Mouse (Mus musculus): ENCODE measurements around the gene Plet1.

Gene Plet1

GRCm38 (mm10) chr9:50494311-50494710, at the start of gene Plet1:
Gene Plet1 (plus strand): TSS chr9:50494525.
- no peak for DNase-seq (ENCODE audit: low spot score)

- DNase-seq (ENCODE audit: low spot score): no peak
Observed at GRCm38 (mm10) chr9:50449048-50449447, 45.3 kb upstream of the Plet1 start.

GRCm38 (mm10) chr9:50451456-50452218, 42.7 kb upstream of the Plet1 start:
- no peak for DNase-seq (ENCODE audit: low spot score)

GRCm38 (mm10) chr9:50452303-50452775, 42.0 kb upstream of the Plet1 start:
- peak; percentile 83 for DNase-seq (ENCODE audit: low spot score)

- DNase-seq (ENCODE audit: low spot score): no peak
Observed at GRCm38 (mm10) chr9:50457596-50457995, 36.7 kb upstream of the Plet1 start.

GRCm38 (mm10) chr9:50459537-50459936, 34.8 kb upstream of the Plet1 start:
- DNase-seq (ENCODE audit: low spot score): no peak

- no peak for DNase-seq (ENCODE audit: low spot score)
Observed at GRCm38 (mm10) chr9:50462494-50463204, 31.7 kb upstream of the Plet1 start.

GRCm38 (mm10) chr9:50463205-50463508, 31.2 kb upstream of the Plet1 start:
- no peak for DNase-seq (ENCODE audit: low spot score)

- DNase-seq (ENCODE audit: low spot score): no peak
Observed at GRCm38 (mm10) chr9:50470377-50471100, 23.8 kb upstream of the Plet1 start.

GRCm38 (mm10) chr9:50471181-50471901, 23.0 kb upstream of the Plet1 start:
- DNase-seq (ENCODE audit: low spot score): no peak

GRCm38 (mm10) chr9:50475318-50475717, 19.0 kb upstream of the Plet1 start:
- DNase-seq (ENCODE audit: low spot score): no peak

GRCm38 (mm10) chr9:50475745-50476144, 18.6 kb upstream of the Plet1 start:
- no peak for DNase-seq (ENCODE audit: low spot score)

- no peak for DNase-seq (ENCODE audit: low spot score)
Observed at GRCm38 (mm10) chr9:50476651-50477050, 17.7 kb upstream of the Plet1 start.

GRCm38 (mm10) chr9:50477270-50477669, 17.1 kb upstream of the Plet1 start:
- DNase-seq (ENCODE audit: low spot score): no peak

- DNase-seq (ENCODE audit: low spot score): no peak
Observed at GRCm38 (mm10) chr9:50478826-50479225, 15.5 kb upstream of the Plet1 start.

- no peak for DNase-seq (ENCODE audit: low spot score)
Observed at GRCm38 (mm10) chr9:50479476-50479875, 14.8 kb upstream of the Plet1 start.

- no peak for DNase-seq (ENCODE audit: low spot score)
Observed at GRCm38 (mm10) chr9:50482743-50483142, 11.6 kb upstream of the Plet1 start.

GRCm38 (mm10) chr9:50485521-50485920, 8.8 kb upstream of the Plet1 start:
- DNase-seq (ENCODE audit: low spot score): no peak

- no peak for DNase-seq (ENCODE audit: low spot score)
Observed at GRCm38 (mm10) chr9:50490836-50491235, 3.5 kb upstream of the Plet1 start.

- DNase-seq (ENCODE audit: low spot score): no peak
Observed at GRCm38 (mm10) chr9:50491531-50492045, 2.7 kb upstream of the Plet1 start.

- DNase-seq (ENCODE audit: low spot score): no peak
Observed at GRCm38 (mm10) chr9:50493777-50494176, 548 bp upstream of the Plet1 start.

All from left cerebral cortex, adult 11 months (tissue).